Mouse (Mus musculus) left cerebral cortex, postnatal 14 days (tissue): Measurements from ENCODE around the gene Met. TPM values are rescaled to one million over a fixed set of nuclear protein-coding genes. Genes with fewer than 3 reads are reported as not detected.

Experiments
- DNase-seq, 2 experiments: peaks; one replicate each; pipeline ENCODE4 v3.0.0; 2021 to 2022; ENCODE audit warnings: low spot score in 2 of 2, mixed read lengths in 1 of 2
- intact Hi-C: fragments of 180-260 bp; cut with DNase I; formaldehyde crosslinking; loops from one replicate; pipeline ENCODE4 v1.15.1; 2025
- total RNA-seq, 2 experiments: library from RNA; stranded (reverse); gene quantifications; 2 replicates each; pipeline ENCODE4 v1.2.3; 2021

The Met gene
- total RNA-seq, 2 experiments from 2014 or later = 37.7 to 47.2 TPM

DNA sequence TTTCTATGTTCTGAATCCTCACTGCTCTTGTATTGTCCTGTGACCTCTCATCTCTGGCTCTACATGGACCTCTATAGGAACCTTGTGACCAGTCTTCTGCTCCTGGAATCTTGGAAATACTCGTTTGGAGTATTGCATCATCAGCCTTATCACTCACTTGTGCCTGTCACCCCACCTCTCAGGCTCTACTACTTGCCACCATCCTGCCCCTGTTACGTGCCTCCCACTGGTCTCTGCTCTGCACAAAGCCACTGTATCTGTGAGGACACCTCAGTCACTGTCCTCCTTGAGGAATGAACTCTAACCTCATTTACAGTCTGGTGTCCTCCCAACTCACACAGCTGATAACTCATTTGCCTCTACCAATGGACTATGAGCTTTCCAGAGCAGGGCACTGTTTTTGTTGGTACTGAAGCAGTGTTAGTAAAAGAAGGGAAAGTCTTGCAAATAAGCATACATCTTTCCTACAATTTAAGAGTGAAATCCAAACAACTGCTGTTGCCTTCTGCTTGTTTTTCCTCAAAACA lies 24.8 kb downstream of the Met start:
- intact Hi-C loops = no loop called here
- no peak for DNase-seq

DNA sequence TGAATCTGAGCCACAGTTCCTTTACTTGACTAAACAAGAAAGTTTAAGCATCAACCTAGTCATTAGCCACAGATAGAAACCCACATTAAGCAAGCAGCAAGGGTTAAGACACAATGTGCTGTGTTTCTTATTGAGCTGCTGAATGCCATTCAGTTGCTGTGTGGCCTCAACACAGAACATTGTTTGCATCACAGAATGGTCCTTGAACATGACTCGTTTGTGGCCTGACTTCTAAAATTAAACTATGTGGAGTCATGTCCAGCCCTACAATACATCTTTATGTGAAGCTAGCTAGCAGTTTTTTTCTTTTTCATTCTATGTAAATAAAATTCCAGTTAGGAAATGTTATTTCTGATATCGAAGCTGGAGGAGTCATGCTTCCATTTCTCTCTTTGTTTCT lies 27.2 kb downstream of the Met start:
- intact Hi-C loops = no loop called here

GRCm38 (mm10) chr6:17491502-17491901 lies 27.9 kb downstream of the Met start:
- intact Hi-C loops = no loop called here
- DNase-seq = no peak

More for the DNA sequence above, 27.2 kb downstream of the Met start:
- DNase-seq = no peak

DNA sequence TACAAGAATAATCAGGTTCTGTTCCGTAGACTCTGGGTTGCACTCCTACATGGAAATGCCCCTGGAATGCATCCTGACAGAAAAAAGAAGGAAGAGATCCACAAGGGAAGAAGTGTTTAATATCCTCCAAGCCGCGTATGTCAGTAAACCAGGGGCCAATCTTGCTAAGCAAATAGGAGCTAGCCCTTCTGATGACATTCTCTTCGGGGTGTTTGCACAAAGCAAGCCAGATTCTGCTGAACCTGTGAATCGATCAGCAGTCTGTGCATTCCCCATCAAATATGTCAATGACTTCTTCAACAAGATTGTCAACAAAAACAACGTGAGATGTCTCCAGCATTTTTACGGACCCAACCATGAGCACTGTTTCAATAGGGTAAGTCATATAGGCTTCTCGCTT lies 28.5 kb downstream of the Met start:
- intact Hi-C loops = no loop called here
- no peak for DNase-seq

GRCm38 (mm10) chr6:17495413-17495812 lies 31.8 kb downstream of the Met start:
- no peak for DNase-seq
- intact Hi-C loops = loop anchor here (2.0 kb wide), 1 partner anchor 33 kb away; the partner anchor contains the start of gene Met

- intact Hi-C loops = no loop called here
- no peak for DNase-seq
Observed at GRCm38 (mm10) chr6:17497366-17497765, 33.8 kb downstream of the Met start.

DNA sequence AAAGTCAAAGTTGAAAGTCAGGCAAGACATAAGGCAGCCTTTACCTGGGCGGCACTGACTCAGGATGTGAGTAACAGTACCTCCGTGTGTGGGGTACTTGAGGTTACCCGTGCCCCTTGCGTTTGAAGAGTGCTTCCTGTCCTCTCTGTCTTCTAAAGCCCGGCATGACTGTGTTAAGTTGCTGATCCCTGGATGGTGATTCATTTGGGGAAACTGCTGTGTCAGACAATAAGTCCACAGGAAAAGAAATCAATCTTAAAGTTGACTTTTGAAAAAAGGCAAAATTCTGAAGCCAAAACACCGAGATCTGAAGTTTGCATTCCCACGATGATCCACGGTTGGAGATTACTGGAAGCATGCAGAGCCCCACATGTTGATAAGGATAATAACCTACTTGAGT lies 35.2 kb downstream of the Met start:
- DNase-seq = no peak
- intact Hi-C loops = no loop called here

GRCm38 (mm10) chr6:17501440-17501839 lies 37.8 kb downstream of the Met start:
- intact Hi-C loops = no loop called here
- no peak for DNase-seq

DNA sequence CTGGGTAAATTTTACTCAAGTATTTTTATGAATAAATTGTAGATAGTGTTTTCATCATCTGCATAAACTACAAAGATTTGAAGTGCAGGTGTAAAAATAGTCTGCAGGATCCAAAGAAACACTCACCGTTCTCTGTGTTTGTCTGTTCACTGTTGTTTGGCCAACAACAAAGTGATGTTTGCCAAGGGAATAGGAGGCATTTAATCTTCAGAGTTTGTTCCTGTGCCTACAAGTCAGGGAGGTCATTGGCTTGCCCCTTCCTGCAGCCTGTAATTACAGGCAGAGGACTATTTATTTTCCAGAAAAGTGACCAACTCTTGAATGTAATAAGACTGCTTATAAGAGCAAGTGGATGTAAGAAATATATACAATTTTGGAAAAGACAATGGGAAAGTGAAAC lies 38.7 kb downstream of the Met start:
- intact Hi-C loops = no loop called here
- no peak for DNase-seq

DNA sequence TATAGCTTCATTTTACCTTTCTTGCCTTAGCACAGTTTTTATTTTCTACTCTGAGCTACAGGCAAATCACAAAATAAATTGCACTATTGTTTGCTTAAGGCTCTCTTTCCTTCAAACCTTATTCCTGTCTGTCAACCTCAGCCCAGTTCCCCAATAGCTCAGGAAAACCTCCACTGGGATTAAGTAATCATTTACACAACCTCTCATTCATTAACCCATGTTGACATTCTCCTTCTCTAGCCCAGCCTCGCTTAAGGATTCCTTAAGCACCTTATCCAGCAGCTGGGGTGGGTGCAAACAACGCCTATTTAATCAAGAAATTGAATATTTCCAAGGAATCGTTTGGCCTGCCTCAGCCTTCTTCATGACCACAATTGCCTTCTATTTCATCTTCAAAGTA lies 40.1 kb downstream of the Met start:
- intact Hi-C loops = no loop called here
- DNase-seq = no peak

- no peak for DNase-seq
- intact Hi-C loops = no loop called here
Observed at GRCm38 (mm10) chr6:17505530-17505929, 41.9 kb downstream of the Met start.

DNA sequence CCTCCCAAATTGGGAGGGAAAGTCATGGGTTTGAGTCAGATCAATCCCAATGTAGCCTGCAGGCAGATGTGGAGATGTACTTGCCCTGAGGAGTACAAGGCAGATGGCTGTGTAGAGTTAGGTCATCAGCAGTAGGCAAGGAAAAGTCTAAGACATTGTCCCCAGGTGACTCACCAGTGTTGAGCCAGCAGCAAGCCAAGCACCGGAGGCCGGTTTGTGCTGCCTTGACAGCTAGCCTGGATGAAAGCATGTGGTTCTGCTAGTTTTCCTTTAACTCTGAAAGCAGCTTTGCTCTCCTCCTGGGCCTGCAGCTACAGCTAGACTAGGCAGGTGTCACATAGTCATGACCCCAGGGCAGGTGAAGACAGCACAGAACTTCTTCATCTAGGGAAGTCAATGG lies 43.2 kb downstream of the Met start:
- intact Hi-C loops = no loop called here
- no peak for DNase-seq

GRCm38 (mm10) chr6:17508184-17508583 lies 44.6 kb downstream of the Met start:
- intact Hi-C loops = no loop called here

DNA sequence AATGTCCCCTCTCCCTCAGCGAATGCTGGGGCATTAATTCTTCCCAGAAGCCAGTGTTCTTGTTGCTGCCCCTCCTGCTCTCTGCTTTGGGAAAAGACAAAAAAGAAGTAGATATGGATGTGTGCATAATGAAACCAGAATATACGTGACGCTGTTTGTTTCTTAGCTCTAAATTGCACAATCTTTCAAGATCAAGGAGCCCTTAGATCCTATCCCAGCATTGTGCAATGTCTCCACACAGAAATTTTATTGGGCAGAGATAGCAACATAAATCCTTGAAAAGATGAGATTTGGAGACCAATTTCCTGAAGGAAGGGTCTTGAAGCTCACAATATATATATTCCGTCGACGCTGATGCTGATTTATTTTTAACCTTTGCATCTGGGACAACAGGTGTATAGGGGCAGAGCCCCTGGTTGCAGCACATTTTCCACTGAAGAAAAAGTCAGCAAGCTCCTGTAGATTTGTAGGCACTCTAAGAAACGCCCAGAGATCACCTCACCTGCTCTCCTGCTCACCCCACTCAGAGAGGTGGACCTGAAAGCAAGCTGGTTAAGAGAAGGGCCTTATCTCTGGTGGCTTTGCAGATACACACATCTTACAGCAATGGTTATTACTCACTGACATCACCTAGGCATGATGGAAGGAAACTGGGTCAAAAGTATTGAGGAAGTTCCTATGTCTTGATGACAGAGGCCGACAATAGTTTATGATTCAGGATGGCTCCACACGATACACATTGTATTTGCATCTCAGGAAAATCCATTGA lies 45.2 kb downstream of the Met start:
- no peak for DNase-seq
- intact Hi-C loops = no loop called here

More at GRCm38 (mm10) chr6:17508184-17508583, 44.6 kb downstream of the Met start:
- no peak for DNase-seq

DNA sequence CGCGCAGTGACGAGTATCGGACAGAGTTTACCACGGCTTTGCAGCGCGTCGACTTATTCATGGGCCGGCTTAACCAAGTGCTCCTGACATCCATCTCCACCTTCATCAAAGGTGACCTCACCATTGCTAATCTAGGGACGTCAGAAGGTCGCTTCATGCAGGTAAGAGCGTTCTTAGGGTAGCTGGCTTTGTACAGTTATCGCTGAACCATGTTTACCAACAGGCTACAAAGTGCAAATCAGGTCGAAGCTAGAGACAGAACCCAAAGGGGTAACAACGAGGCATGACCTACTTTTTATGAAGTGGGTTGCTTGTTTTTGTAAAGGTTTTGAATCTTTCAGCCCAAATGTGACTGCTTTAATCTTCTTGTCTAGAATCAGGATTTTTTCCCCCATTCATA lies 49.8 kb downstream of the Met start:
- intact Hi-C loops = no loop called here
- no peak for DNase-seq

- no peak for DNase-seq
- intact Hi-C loops = no loop called here
Observed at GRCm38 (mm10) chr6:17515775-17516460, 52.3 kb downstream of the Met start.

DNA sequence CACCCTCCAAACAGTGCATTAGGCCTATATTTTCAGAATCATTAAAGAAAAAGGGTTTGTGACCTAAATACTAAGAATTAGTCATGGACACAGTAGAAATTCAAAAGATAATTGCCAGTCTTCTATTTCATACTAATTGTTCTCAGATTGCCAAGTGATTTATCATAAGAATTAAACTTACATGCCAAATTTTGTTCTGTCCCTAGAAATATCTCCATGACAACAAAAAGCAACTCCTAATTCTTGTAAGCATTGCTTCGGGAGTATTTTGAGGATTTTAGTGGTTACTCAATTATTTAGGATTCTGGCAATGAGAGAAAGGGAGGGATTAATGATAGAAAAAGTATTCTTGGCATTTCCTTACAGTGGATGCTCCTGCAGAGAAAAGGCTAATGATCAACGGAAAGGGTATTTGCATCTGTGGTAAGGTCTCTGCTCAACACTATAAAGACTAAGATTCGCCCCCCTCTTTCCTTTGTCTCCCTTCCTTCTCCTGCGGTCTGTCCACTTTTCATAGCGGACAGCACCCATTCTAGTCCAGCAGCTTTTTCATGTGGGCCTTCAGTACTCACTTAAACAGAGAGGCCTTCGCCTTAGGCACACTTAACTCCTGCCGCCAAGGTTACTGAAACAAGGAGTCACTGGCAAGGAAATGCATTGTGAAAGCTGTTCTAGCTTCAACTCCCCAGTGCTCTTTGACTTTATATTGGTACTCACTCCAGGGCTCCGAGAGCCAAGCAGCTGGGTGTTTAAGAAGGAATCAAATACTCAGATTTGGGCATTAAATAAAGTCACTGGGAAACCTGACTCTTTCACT lies 58.5 kb downstream of the Met start:
- intact Hi-C loops = no loop called here
- no peak for DNase-seq

DNA sequence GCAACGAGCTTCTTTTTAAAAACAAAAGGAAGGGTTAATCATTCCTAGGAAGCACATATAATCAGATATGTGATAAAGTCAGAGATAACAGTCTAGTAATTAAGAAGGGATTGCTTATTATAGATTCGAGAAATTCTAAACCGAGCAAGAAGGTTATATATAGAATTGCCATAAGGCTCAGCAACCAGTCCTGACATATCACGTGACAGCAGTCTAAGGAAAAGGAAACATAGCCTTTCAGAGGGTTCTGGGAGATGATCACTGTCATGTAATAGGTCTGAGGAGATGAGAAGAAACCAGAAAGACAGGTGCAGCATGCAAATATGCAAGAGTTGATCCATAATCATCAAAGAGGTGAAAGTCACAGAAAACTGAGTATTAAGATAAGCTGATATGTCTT lies 59.3 kb downstream of the Met start:
- intact Hi-C loops = no loop called here
- peak in 1 of 2 experiments; percentile 35 for DNase-seq

- DNase-seq = no peak
- intact Hi-C loops = no loop called here
Observed at GRCm38 (mm10) chr6:17529490-17530269, 66.1 kb downstream of the Met start.
